Mouse (Mus musculus) midbrain, embryonic 16.5 days (tissue): ENCODE measurements around the gene Mplkip. TPM values are rescaled to one million over a fixed set of nuclear protein-coding genes. Genes with fewer than 3 reads are reported as not detected.
A peak's percentile ranks its signal among the peaks of the same experiment; 100 is the strongest.

Experiments used
- microRNA counts: library from miRNA; unstranded; fragments of <30 nt; microRNA quantifications from one replicate; lab custom pipeline; 2016
- microRNA-seq: library from miRNA; unstranded; fragments of <30 nt; microRNA quantifications from one replicate; pipeline ENCODE4, GENCODE M21; 2017
- polyA plus RNA-seq: library from polyadenylated mRNA; unstranded; fragments of >200 nt; fragmentation: Nextera tagmentation; extraction: Ambion mirVana; gene quantifications from 2 replicates; pipeline ENCODE4 v1.2.1, GENCODE M21; 2015

The Mplkip gene
- polyA plus RNA-seq, 1 experiment from 2014 or later: 38.1 TPM

MicroRNA genes within 50 kb of the gene (microRNA counts, 519-probe panel; counts per million panel counts)
- microRNA mmu-miR-466i (lab: Ali Mortazavi, UCI): 992 counts per million, percentile 22 among the panel's probes with 10 or more counts

Small RNA genes lying within 50 kb of the gene (microRNA-seq; reads per million reads assigned to microRNA genes)
- gene Mir466i: not detected

Other genes with a start within 250 kb of the Mplkip start
- 2.5 and 3.7 TPM in 2 replicates for gene Sugct, start 361 bp downstream of the Mplkip start, polyA plus RNA-seq
- 11.8 and 16.0 TPM in 2 replicates for gene Cdk13, start 109.9 kb downstream of the Mplkip start, polyA plus RNA-seq
- gene Rala, start 249.0 kb downstream of the Mplkip start, polyA plus RNA-seq: 212 and 217 TPM in 2 replicates